Mouse (Mus musculus) urinary bladder, postnatal 36 days (tissue): ENCODE results near the gene Emp2.

Experiments used
- DNase-seq, 2 experiments: peaks; one replicate each; pipeline ENCODE4 v3.0.0; 2022; ENCODE audit warnings: low spot score in 2 of 2, mixed read lengths in 1 of 2

Gene Emp2

GRCm38 (mm10) chr16:10253993-10254392 is 59.8 kb downstream of the Emp2 start:
- DNase-seq = no peak

DNA sequence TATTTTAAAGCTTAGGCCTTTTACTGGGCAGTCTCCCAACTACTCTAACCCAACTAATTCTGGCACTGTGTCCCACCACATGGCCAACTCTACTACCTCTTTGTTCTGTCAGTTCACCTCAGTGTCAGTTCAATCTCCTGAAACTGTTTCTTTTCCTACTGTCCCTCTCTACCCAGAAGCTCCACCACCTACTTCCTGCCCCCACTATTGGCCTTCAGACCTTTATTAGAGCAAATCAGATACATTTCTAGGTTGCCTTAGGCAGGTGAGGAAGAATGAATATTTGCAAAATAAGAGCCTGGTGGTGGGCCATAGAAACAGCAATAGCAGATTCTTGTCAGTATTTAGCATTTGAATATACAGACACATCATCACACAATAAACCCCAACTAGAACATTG is 77.2 kb downstream of the Emp2 start:
- DNase-seq = no peak
